Mouse (Mus musculus): ENCODE data around the gene Cadm1. TPM values are rescaled to one million over a fixed set of nuclear protein-coding genes. Genes with fewer than 3 reads are reported as not detected.

Gene Cadm1
- polyA plus RNA-seq, 1 experiment from 2014 or later = 105 TPM

DNA sequence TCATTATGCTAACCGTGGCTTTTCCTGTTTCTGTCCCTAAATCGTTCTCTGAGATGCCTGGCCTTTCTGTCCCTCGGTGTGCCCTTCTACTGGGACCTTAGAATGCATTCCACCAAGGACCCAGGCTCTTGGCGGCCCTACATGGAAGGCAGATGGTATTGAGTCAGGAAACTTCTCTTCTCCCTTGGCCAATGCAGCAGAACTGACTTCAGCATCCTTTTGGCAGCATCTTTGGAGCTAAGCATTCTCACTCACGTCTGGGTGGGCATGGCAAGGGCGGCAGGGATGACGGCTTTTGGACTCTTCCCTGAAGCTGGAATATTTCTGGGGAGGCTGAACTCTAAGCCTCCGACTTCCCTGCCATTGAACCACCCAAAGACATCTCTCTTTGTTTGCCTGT is 350.2 kb downstream of the Cadm1 start:
- WGBS = 90% methylated on average over 8 of the region's 8 CpGs
- H3K27ac ChIP-seq (ENCODE audit: low read depth, low read length) = no peak overlapping the region
- no peaks in the 10 kb centered on the region for H3K36me3 ChIP-seq (ENCODE audit: control insufficient read depth, insufficient read depth, low read length)
- peaks cover 5% of the 10 kb centered on the region; the same call in 1 of the 2 replicates for H3K4me1 ChIP-seq (replicated peaks; ENCODE audit: control insufficient read depth, insufficient read depth, low read length)
- H3K9me3 ChIP-seq (ENCODE audit: control insufficient read depth, low read length) = no peaks in the 10 kb centered on the region
- H3K4me2 ChIP-seq (ENCODE audit: low read depth, low read length, severe bottlenecking) = no peak overlapping the region
- no peak for ATAC-seq (replicated peaks; ENCODE audit: low FRiP score)
- H3K4me3 ChIP-seq (ENCODE audit: low read depth, low read length) = no peak overlapping the region
- DNase-seq (ENCODE audit: low spot score) = no peak
- no peak overlapping the region for H3K9ac ChIP-seq (ENCODE audit: low read length)
- no peaks in the 10 kb centered on the region for H3K27me3 ChIP-seq (ENCODE audit: control insufficient read depth, insufficient read depth, low read length)

DNA sequence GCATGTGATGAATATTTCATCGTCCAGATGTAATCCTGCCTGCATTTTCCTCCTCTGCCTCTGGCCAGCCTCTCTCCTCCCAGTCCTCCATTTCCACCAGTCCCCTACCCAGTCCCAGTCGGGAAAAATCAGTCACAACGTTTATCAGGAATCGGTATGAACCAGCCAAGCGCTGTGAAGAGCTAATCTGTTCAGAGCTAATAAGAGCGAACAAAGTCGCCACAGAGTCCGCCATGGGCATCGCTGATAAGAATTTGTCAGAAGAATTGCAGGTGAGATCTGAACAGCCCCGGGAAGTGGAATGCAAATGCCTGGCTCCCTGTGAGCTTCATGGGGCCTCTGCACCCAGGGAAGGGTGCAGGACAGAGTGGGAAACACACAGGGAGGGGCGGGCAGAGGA is 352.4 kb downstream of the Cadm1 start:
- no peak overlapping the region for H3K4me2 ChIP-seq (ENCODE audit: low read depth, low read length, severe bottlenecking)
- ATAC-seq (replicated peaks; ENCODE audit: low FRiP score) = no peak
- H3K4me1 ChIP-seq (replicated peaks; ENCODE audit: control insufficient read depth, insufficient read depth, low read length) = 0 out of 2 replicates have a peak, but pooled peaks cover 2% of the 10 kb centered on the region
- 80% methylated on average over 11 of the region's 11 CpGs for WGBS
- H3K9ac ChIP-seq (ENCODE audit: low read length) = no peak overlapping the region
- DNase-seq (ENCODE audit: low spot score) = no peak
- no peaks in the 10 kb centered on the region for H3K9me3 ChIP-seq (ENCODE audit: control insufficient read depth, low read length)
- H3K4me3 ChIP-seq (ENCODE audit: low read depth, low read length) = no peak overlapping the region
- H3K36me3 ChIP-seq (ENCODE audit: control insufficient read depth, insufficient read depth, low read length) = no peaks in the 10 kb centered on the region
- no peaks in the 10 kb centered on the region for H3K27me3 ChIP-seq (ENCODE audit: control insufficient read depth, insufficient read depth, low read length)
- no peak overlapping the region for H3K27ac ChIP-seq (ENCODE audit: low read depth, low read length)

DNA sequence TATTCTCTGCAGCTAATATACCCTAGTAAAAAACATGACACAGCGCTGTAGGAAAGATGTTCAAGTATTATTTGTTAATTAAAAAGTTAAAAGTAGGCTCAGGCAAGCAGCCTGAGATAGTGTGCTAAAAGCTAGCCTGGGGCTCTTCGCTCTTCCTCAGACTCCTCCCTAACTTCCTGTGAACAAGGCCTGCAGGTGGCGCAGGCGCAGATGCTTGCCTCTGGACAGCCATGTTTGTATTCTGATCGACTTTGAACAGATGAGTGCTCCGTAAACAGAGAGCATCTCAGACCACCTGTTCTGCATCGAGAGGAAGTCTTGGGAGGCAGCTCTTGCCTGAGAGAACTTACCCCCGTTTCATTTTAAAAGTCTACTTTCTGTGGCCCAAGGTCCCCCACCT is 361.7 kb downstream of the Cadm1 start:
- H3K36me3 ChIP-seq (ENCODE audit: control insufficient read depth, insufficient read depth, low read length) = no peaks in the 10 kb centered on the region
- H3K4me3 ChIP-seq (ENCODE audit: low read depth, low read length) = no peak overlapping the region
- H3K27ac ChIP-seq (ENCODE audit: low read depth, low read length) = no peak overlapping the region
- ATAC-seq (replicated peaks; ENCODE audit: low FRiP score) = no peak
- peaks cover 15% of the 10 kb centered on the region for H3K27me3 ChIP-seq (ENCODE audit: control insufficient read depth, insufficient read depth, low read length)
- no peak overlapping the region for H3K4me2 ChIP-seq (ENCODE audit: low read depth, low read length, severe bottlenecking)
- WGBS = 83% methylated on average over 8 of the region's 8 CpGs
- H3K9ac ChIP-seq (ENCODE audit: low read length) = no peak overlapping the region
- no peaks in the 10 kb centered on the region for H3K9me3 ChIP-seq (ENCODE audit: control insufficient read depth, low read length)
- DNase-seq (ENCODE audit: low spot score) = no peak
- peaks cover 2% of the 10 kb centered on the region; the same call in 1 of the 2 replicates for H3K4me1 ChIP-seq (replicated peaks; ENCODE audit: control insufficient read depth, insufficient read depth, low read length)

DNA sequence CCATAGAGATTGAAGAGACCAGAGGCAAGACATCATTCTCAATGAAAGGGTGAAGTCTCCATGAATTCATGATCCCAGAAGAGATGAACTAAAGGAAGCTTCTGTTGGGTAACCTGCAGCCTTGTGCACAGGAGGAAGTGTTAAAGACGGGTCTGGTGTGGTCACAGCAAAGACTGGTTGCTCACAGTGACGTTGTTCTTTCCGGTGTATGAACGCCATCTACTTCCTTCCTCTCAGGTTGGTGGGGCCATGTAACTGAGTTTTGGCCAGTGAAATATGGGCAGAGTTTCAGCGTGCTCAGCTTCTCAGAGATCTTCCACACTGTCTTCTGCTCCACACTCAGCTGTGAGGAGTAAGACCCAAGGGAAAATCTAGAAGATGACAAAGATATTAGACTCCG is 363.0 kb downstream of the Cadm1 start:
- Histone ChIP-seq H3K9ac (ENCODE audit: low read length) (no peak overlapping the region), H3K36me3 (ENCODE audit: control insufficient read depth, insufficient read depth, low read length) (no peaks in the 10 kb centered on the region), H3K9me3 (ENCODE audit: control insufficient read depth, low read length) (no peaks in the 10 kb centered on the region), H3K27me3 (ENCODE audit: control insufficient read depth, insufficient read depth, low read length) (peaks cover 27% of the 10 kb centered on the region), H3K4me1 (replicated peaks; ENCODE audit: control insufficient read depth, insufficient read depth, low read length) (peaks cover 2% of the 10 kb centered on the region; the same call in 1 of the 2 replicates), H3K4me3 (ENCODE audit: low read depth, low read length) (no peak overlapping the region), H3K27ac (ENCODE audit: low read depth, low read length) (no peak overlapping the region), H3K4me2 (ENCODE audit: low read depth, low read length, severe bottlenecking) (no peak overlapping the region)
- DNase-seq (ENCODE audit: low spot score) (no peak), ATAC-seq (replicated peaks; ENCODE audit: low FRiP score) (no peak)
- 89% methylated on average over 6 of the region's 6 CpGs for WGBS

DNA sequence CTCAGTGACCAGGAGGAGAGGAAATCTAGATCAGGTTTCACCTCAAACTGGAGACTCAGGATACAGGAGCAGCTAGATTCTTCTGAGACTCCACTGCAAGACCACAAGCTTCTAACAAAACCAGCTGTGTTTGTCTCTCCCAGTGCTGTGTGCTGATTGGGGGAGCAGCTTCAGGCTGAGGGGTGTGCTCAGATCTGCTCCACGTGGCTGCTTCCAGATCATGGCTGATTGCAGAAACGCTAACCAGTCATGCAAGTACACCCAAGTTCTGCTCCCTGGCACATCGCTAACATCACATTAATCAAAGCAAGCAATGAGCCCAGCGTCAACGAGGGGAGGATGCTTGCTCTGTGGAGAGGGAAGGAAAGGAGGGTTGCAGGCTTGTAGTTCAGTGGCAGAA is 364.1 kb downstream of the Cadm1 start:
- ATAC-seq (replicated peaks; ENCODE audit: low FRiP score) = no peak
- H3K27ac ChIP-seq (ENCODE audit: low read depth, low read length) = no peak overlapping the region

DNA sequence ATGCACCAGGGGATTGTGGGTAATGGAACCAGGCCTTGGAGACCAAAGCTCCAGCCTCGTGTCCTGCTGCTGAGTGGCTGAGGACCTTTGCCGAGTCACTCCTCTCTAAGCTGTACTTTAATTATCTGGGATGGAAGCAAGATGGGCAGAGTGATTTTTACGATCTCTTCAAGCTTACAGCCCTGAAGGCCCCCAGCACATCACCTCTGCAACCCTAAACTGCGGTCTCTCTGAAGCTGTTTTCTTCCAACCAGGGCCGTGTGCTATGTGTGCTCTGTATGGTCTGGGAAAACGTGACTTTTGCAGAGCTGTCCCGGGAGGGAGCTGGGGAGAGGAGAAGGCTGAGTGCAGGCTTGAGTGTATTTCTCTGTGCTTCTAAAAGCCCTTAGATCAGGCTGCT is 364.7 kb downstream of the Cadm1 start:
- Histone ChIP-seq H3K9me3 (ENCODE audit: control insufficient read depth, low read length) (no peaks in the 10 kb centered on the region), H3K27ac (ENCODE audit: low read depth, low read length) (no peak overlapping the region)

More for the DNA sequence above, 364.1 kb downstream of the Cadm1 start:
- H3K4me3 ChIP-seq (ENCODE audit: low read depth, low read length) = no peak overlapping the region
- WGBS = 57% methylated on average over 5 of the region's 5 CpGs
- no peak overlapping the region for H3K9ac ChIP-seq (ENCODE audit: low read length)
- H3K4me2 ChIP-seq (ENCODE audit: low read depth, low read length, severe bottlenecking) = no peak overlapping the region
- no peaks in the 10 kb centered on the region for H3K36me3 ChIP-seq (ENCODE audit: control insufficient read depth, insufficient read depth, low read length)
- peaks cover 2% of the 10 kb centered on the region; the same call in 1 of the 2 replicates for H3K4me1 ChIP-seq (replicated peaks; ENCODE audit: control insufficient read depth, insufficient read depth, low read length)
- H3K9me3 ChIP-seq (ENCODE audit: control insufficient read depth, low read length) = no peaks in the 10 kb centered on the region
- no peak for DNase-seq (ENCODE audit: low spot score)
- peaks cover 35% of the 10 kb centered on the region for H3K27me3 ChIP-seq (ENCODE audit: control insufficient read depth, insufficient read depth, low read length)

DNA sequence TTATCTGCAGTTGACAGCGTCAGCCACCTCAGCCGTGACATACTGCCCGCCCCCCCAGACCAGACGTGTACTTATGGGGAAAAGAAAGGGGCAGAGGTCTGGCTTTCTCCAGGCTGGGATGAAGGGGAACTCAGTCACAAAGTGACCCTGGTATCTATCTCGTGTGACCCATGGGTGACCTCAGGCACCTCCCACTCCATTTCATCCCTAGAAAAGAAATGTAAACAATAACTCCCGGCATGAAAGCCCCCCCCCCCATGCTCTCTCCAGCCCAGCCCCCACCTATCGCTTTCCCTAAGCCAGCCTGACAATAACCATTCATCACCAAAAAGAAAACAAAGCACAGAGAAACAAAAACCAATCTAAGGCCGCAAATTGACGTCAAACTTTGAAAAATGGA is 365.1 kb downstream of the Cadm1 start:
- H3K9me3 ChIP-seq (ENCODE audit: control insufficient read depth, low read length) = no peaks in the 10 kb centered on the region
- no peak for ATAC-seq (replicated peaks; ENCODE audit: low FRiP score)
- no peak overlapping the region for H3K4me2 ChIP-seq (ENCODE audit: low read depth, low read length, severe bottlenecking)
- DNase-seq (ENCODE audit: low spot score) = no peak
- no peak overlapping the region for H3K9ac ChIP-seq (ENCODE audit: low read length)
- H3K27ac ChIP-seq (ENCODE audit: low read depth, low read length) = no peak overlapping the region
- peaks cover 44% of the 10 kb centered on the region for H3K27me3 ChIP-seq (ENCODE audit: control insufficient read depth, insufficient read depth, low read length)
- no peaks in the 10 kb centered on the region for H3K36me3 ChIP-seq (ENCODE audit: control insufficient read depth, insufficient read depth, low read length)
- H3K4me1 ChIP-seq (replicated peaks; ENCODE audit: control insufficient read depth, insufficient read depth, low read length) = peaks cover 2% of the 10 kb centered on the region; the same call in 1 of the 2 replicates
- H3K4me3 ChIP-seq (ENCODE audit: low read depth, low read length) = no peak overlapping the region
- 15% methylated on average over 9 of the region's 9 CpGs for WGBS

More for the DNA sequence above, 364.7 kb downstream of the Cadm1 start:
- H3K4me2 ChIP-seq (ENCODE audit: low read depth, low read length, severe bottlenecking) = no peak overlapping the region
- no peak overlapping the region for H3K9ac ChIP-seq (ENCODE audit: low read length)
- WGBS = 41% methylated on average over 7 of the region's 7 CpGs
- ATAC-seq (replicated peaks; ENCODE audit: low FRiP score) (no peak), DNase-seq (ENCODE audit: low spot score) (no peak)
- no peaks in the 10 kb centered on the region for H3K36me3 ChIP-seq (ENCODE audit: control insufficient read depth, insufficient read depth, low read length)
- H3K4me3 ChIP-seq (ENCODE audit: low read depth, low read length) = no peak overlapping the region
- H3K27me3 ChIP-seq (ENCODE audit: control insufficient read depth, insufficient read depth, low read length) = peaks cover 40% of the 10 kb centered on the region
- peaks cover 2% of the 10 kb centered on the region; the same call in 1 of the 2 replicates for H3K4me1 ChIP-seq (replicated peaks; ENCODE audit: control insufficient read depth, insufficient read depth, low read length)

DNA sequence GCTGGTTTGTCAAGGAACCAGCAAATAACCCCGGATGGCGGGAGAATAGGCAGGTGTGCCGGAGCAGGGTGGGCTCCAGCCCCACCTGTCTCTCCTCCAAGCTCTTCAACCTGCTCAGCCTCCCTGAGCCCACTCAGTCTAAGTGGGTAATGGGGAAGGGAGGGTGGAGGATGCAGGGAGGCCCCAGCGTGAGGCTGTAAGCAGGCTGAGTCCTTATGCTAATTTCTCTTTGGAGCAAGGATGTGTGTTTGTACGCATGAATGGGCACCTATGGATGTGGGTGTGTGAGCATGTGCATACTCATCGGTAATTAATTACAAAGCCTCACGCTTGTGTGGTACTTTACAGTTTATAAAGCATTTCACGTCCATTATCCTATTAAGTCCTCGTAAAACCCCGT is 370.8 kb downstream of the Cadm1 start:
- ATAC-seq (replicated peaks; ENCODE audit: low FRiP score) (peak; percentile 67), DNase-seq (ENCODE audit: low spot score) (peak; percentile 70)
- H3K27me3 ChIP-seq (ENCODE audit: control insufficient read depth, insufficient read depth, low read length) = peaks cover 70% of the 10 kb centered on the region
- no peak overlapping the region for H3K4me3 ChIP-seq (ENCODE audit: low read depth, low read length)
- 28% methylated on average over 10 of the region's 10 CpGs for WGBS
- H3K4me1 ChIP-seq (replicated peaks; ENCODE audit: control insufficient read depth, insufficient read depth, low read length) = peaks cover 25% of the 10 kb centered on the region
- no peaks in the 10 kb centered on the region for H3K36me3 ChIP-seq (ENCODE audit: control insufficient read depth, insufficient read depth, low read length)
- H3K4me2 ChIP-seq (ENCODE audit: low read depth, low read length, severe bottlenecking) = no peak overlapping the region
- no peaks in the 10 kb centered on the region for H3K9me3 ChIP-seq (ENCODE audit: control insufficient read depth, low read length)
- no peak overlapping the region for H3K9ac ChIP-seq (ENCODE audit: low read length)
- no peak overlapping the region for H3K27ac ChIP-seq (ENCODE audit: low read depth, low read length)

DNA sequence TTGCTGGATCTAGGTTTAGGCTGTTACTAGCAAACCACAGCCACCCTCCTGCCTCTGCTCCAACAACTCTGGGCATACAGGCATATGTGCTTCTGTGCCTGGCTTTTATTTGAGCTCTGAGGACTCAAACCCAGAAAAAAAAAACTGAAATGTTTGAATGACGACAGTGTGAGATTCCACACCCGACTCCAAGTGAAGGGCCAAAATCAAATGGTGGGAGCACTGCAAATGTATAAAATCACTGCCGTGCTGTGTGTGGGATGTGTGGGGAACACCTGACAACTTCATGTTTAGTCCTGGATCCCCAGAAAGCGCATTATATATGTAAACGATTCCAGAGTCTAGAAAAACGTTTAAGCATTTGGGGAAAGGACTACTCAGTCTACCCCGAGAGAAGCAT is 373.7 kb downstream of the Cadm1 start:
- Histone ChIP-seq H3K36me3 (ENCODE audit: control insufficient read depth, insufficient read depth, low read length) (no peaks in the 10 kb centered on the region), H3K4me3 (ENCODE audit: low read depth, low read length) (no peak overlapping the region), H3K9ac (ENCODE audit: low read length) (no peak overlapping the region), H3K27ac (ENCODE audit: low read depth, low read length) (no peak overlapping the region), H3K4me1 (replicated peaks; ENCODE audit: control insufficient read depth, insufficient read depth, low read length) (peaks cover 25% of the 10 kb centered on the region), H3K9me3 (ENCODE audit: control insufficient read depth, low read length) (no peaks in the 10 kb centered on the region), H3K27me3 (ENCODE audit: control insufficient read depth, insufficient read depth, low read length) (peaks cover 73% of the 10 kb centered on the region), H3K4me2 (ENCODE audit: low read depth, low read length, severe bottlenecking) (no peak overlapping the region)
- ATAC-seq (replicated peaks; ENCODE audit: low FRiP score) (no peak), DNase-seq (ENCODE audit: low spot score) (no peak)
- 53% methylated on average over 7 of the region's 7 CpGs for WGBS

Data from forebrain, embryonic 11.5 days (tissue).